Mouse (Mus musculus) stomach, embryonic 14.5 days (tissue): ENCODE measurements around the gene Mat1a. TPM values are rescaled to one million over a fixed set of nuclear protein-coding genes. Genes with fewer than 3 reads are reported as not detected.

Source experiments
- ATAC-seq: fragments of 200-750 bp; cut with Nextera tagmentation; 2 replicates; pipeline ENCODE4 v1.8.0; 2017; ENCODE audit warnings: low read depth, moderate TSS enrichment; ENCODE audit not compliant: insufficient number of reproducible peaks, insufficient read depth, low FRiP score
- H3K27ac ChIP-seq: fragments of 300-500 bp; sonication (generic); 2 replicates; pipeline ENCODE4 v1.5.1; 2014; ENCODE audit warnings: mild to moderate bottlenecking, low read length, moderate library complexity, mixed read lengths
- H3K27me3 ChIP-seq: fragments of 300-500 bp; sonication (generic); 2 replicates; pipeline ENCODE4 v1.6.1; 2014; ENCODE audit warnings: low read length, control low read depth, mixed read lengths; ENCODE audit not compliant: control insufficient read depth, insufficient read depth
- H3K36me3 ChIP-seq: fragments of 300-500 bp; sonication (generic); 2 replicates; pipeline ENCODE4 v1.6.1; 2014; ENCODE audit warnings: mild to moderate bottlenecking, control low read depth, low read length, moderate library complexity, mixed read lengths; ENCODE audit not compliant: control insufficient read depth, insufficient read depth
- H3K4me1 ChIP-seq: fragments of 300-500 bp; sonication (generic); 2 replicates; pipeline ENCODE4 v1.6.1; 2014; ENCODE audit warnings: low read length, control low read depth, mixed read lengths; ENCODE audit not compliant: control insufficient read depth, insufficient read depth
- H3K4me2 ChIP-seq: fragments of 300-500 bp; sonication (generic); replicated peaks from 2 replicates; pipeline ENCODE4 v1.6.1; 2014; ENCODE audit warnings: low read depth, low read length, control low read depth
- H3K4me3 ChIP-seq: fragments of 300-500 bp; sonication (generic); 2 replicates; pipeline ENCODE4 v1.5.1; 2014; ENCODE audit warnings: low read depth, low read length, control low read depth
- H3K9ac ChIP-seq: fragments of 300-500 bp; sonication (generic); replicated peaks from 2 replicates; pipeline ENCODE4 v1.6.1; 2014; ENCODE audit warnings: low read depth, mild to moderate bottlenecking, control low read depth, low read length, moderate library complexity, mixed read lengths
- H3K9me3 ChIP-seq: fragments of 300-500 bp; sonication (generic); 2 replicates; pipeline ENCODE4 v1.6.1; 2016; ENCODE audit warnings: low read depth, low read length, control low read depth; ENCODE audit not compliant: control insufficient read depth
- WGBS: fragments of 180-500 bp; shearing (Covaris S2); extraction: QIAGEN DNeasy Blood & Tissue Kit; methylation state at CpG from one replicate; pipeline ENCODE4 v1.1.7; 2014; 5-methylcytosine and 5-hydroxymethylcytosine counted together
- polyA plus RNA-seq: library from polyadenylated mRNA; unstranded; fragments of >200 nt; fragmentation: Nextera tagmentation; extraction: Ambion mirVana; gene quantifications from 2 replicates; pipeline ENCODE4 v1.2.1, GENCODE M21; 2014

Gene Mat1a
- polyA plus RNA-seq, 1 experiment from 2014 or later, result not detected

DNA sequence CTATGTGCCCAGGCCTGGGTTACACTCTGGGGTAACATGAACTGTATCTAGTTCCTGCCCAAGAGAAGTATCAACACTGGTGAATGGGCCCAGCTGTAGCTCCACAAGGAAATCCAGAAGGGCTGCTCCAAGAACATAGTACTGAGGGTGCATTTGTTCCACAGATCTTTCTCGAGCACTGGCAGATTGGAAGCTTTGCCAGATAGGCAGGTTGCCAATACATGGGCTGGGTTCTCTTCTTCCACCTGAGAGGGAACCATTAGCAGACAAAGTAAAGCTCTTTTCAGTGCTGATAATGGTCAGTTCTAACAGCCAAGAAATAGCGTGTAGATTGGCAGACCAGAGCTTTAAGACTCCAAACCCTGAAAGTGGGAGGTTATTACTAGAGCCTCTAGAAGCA lies 42.5 kb downstream of the Mat1a start:
- H3K27ac ChIP-seq, result no peak overlapping the region
- ATAC-seq, result no peak
- 77% methylated on average over 2 of the region's 2 CpGs for WGBS
- no peaks in the 10 kb centered on the region for H3K4me1 ChIP-seq
- no peak overlapping the region for H3K9ac ChIP-seq
- H3K4me3 ChIP-seq, result no peak overlapping the region
- no peak overlapping the region for H3K4me2 ChIP-seq
- H3K27me3 ChIP-seq, result no peaks in the 10 kb centered on the region
- no peaks in the 10 kb centered on the region for H3K36me3 ChIP-seq
- no peaks in the 10 kb centered on the region for H3K9me3 ChIP-seq

GRCm38 (mm10) chr14:41151220-41151898 lies 46.5 kb downstream of the Mat1a start, which contains the start of gene Mbl1:
TSS of gene Mbl1 (plus strand) at chr14:41151458.
- Histone ChIP-seq H3K36me3 (no peaks in the 10 kb centered on the region), H3K4me3 (no peak within 1 kb of the TSS), H3K27ac (no peak within 1 kb of the TSS), H3K9me3 (no peaks in the 10 kb centered on the region), H3K4me2 (no peak within 1 kb of the TSS), H3K4me1 (no peaks in the 10 kb centered on the region), H3K27me3 (no peaks in the 10 kb centered on the region), H3K9ac (no peak within 1 kb of the TSS)
- no peak for ATAC-seq
- WGBS, result 82% methylated on average over 7 of the region's 7 CpGs

DNA sequence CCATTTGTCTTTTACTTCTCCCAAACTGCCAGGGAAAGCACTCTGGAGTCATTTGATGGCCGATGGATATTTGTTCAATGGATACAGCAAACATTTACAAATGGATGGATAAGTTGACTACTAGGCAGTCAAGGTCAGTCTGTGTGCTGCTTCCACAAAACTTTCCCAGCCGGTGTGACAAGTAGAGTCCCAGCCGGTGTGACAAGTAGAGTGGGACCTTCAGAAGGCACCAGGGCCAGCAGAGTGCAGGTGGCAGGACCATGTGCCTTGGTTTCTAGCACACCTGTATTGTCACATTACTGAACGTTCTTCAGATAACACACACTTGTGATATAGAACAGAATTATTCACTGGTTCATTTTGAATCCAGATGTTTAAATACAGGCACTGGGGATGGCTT lies 55.2 kb downstream of the Mat1a start:
- no peak overlapping the region for H3K27ac ChIP-seq
- ATAC-seq, result no peak

GRCm38 (mm10) chr14:41160743-41161142 lies 55.9 kb downstream of the Mat1a start:
- Histone ChIP-seq H3K4me3 (no peak overlapping the region), H3K36me3 (no peaks in the 10 kb centered on the region), H3K9me3 (no peaks in the 10 kb centered on the region), H3K4me1 (no peaks in the 10 kb centered on the region), H3K27ac (no peak overlapping the region), H3K9ac (no peak overlapping the region), H3K4me2 (no peak overlapping the region), H3K27me3 (no peaks in the 10 kb centered on the region)
- no peak for ATAC-seq
- 41% methylated on average over 1 of the region's 1 CpGs for WGBS

More for the DNA sequence above, 55.2 kb downstream of the Mat1a start:
- Histone ChIP-seq H3K4me2 (no peak overlapping the region), H3K9ac (no peak overlapping the region), H3K27me3 (no peaks in the 10 kb centered on the region), H3K4me1 (no peaks in the 10 kb centered on the region), H3K4me3 (no peak overlapping the region), H3K36me3 (no peaks in the 10 kb centered on the region), H3K9me3 (no peaks in the 10 kb centered on the region)
- 60% methylated on average over 4 of the region's 4 CpGs for WGBS

DNA sequence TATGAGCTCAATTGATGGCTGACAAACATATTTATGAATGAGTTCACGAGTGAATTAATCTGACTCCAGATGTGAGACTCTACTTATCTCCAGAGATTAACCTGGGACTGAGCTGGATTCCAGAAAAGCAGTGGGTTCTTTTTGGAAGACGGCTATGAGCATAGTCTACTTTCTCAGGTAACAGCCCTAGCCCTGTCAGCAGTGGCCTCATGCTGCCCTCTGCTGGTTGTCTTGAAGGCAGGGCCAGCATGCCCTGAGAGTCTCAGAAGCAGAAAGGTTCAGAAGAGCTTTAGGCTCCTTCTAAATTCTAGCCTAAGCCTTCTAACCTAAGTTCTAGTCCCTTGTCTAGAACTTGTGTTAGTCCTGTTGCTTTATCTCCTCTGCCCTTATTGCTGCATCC lies 57.8 kb downstream of the Mat1a start:
- ATAC-seq, result no peak
- H3K27me3 ChIP-seq, result no peaks in the 10 kb centered on the region
- H3K4me3 ChIP-seq, result no peak overlapping the region
- 11% methylated on average over 2 of the region's 2 CpGs for WGBS
- no peak overlapping the region for H3K4me2 ChIP-seq
- no peak overlapping the region for H3K9ac ChIP-seq
- H3K4me1 ChIP-seq, result no peaks in the 10 kb centered on the region
- no peak overlapping the region for H3K27ac ChIP-seq
- H3K36me3 ChIP-seq, result no peaks in the 10 kb centered on the region
- no peaks in the 10 kb centered on the region for H3K9me3 ChIP-seq

- H3K27ac ChIP-seq, result no peak overlapping the region
- no peak overlapping the region for H3K4me3 ChIP-seq
- H3K4me2 ChIP-seq, result no peak overlapping the region
- WGBS, result 50% methylated on average over 5 of the region's 5 CpGs
- no peak overlapping the region for H3K9ac ChIP-seq
- no peaks in the 10 kb centered on the region for H3K4me1 ChIP-seq
- H3K36me3 ChIP-seq, result no peaks in the 10 kb centered on the region
- no peaks in the 10 kb centered on the region for H3K27me3 ChIP-seq
- ATAC-seq, result no peak
- no peaks in the 10 kb centered on the region for H3K9me3 ChIP-seq
Measured at GRCm38 (mm10) chr14:41167278-41167677, 62.4 kb downstream of the Mat1a start.

- H3K36me3 ChIP-seq, result no peaks in the 10 kb centered on the region
- H3K4me3 ChIP-seq, result no peak overlapping the region
- no peaks in the 10 kb centered on the region for H3K9me3 ChIP-seq
- no peak overlapping the region for H3K9ac ChIP-seq
- H3K27ac ChIP-seq, result no peak overlapping the region
- no peaks in the 10 kb centered on the region for H3K4me1 ChIP-seq
- 79% methylated on average over 1 of the region's 1 CpGs for WGBS
- no peak for ATAC-seq
- no peaks in the 10 kb centered on the region for H3K27me3 ChIP-seq
- no peak overlapping the region for H3K4me2 ChIP-seq
Measured at GRCm38 (mm10) chr14:41168567-41168966, 63.7 kb downstream of the Mat1a start.

GRCm38 (mm10) chr14:41170514-41170913 lies 65.7 kb downstream of the Mat1a start:
- no peak overlapping the region for H3K4me3 ChIP-seq

More at GRCm38 (mm10) chr14:41170514-41170913, 65.7 kb downstream of the Mat1a start:
- no peaks in the 10 kb centered on the region for H3K4me1 ChIP-seq
- no peak overlapping the region for H3K9ac ChIP-seq
- H3K9me3 ChIP-seq, result no peaks in the 10 kb centered on the region
- no peaks in the 10 kb centered on the region for H3K36me3 ChIP-seq
- H3K27me3 ChIP-seq, result no peaks in the 10 kb centered on the region
- no peak overlapping the region for H3K4me2 ChIP-seq
- no peak for ATAC-seq
- WGBS, result 75% methylated on average over 2 of the region's 2 CpGs
- H3K27ac ChIP-seq, result no peak overlapping the region
